Mouse (Mus musculus) cerebellum, adult 2 months (tissue): Measurements from ENCODE around the gene Mfap1a.

Experiments
- CTCF ChIP-seq: fragments of 200-500 bp; IDR thresholded peaks from 2 replicates; pipeline ENCODE4 v1.5.1; 2011; ENCODE audit warnings: low read depth, mild to moderate bottlenecking, control low read depth, low read length, moderate library complexity, borderline replicate concordance; ENCODE audit not compliant: insufficient read depth
- POLR2A ChIP-seq: fragments of 200-500 bp; IDR thresholded peaks from 2 replicates; pipeline ENCODE4 v1.6.1; 2011; ENCODE audit warnings: low read length, control low read depth, borderline replicate concordance; ENCODE audit not compliant: insufficient read depth

DNA sequence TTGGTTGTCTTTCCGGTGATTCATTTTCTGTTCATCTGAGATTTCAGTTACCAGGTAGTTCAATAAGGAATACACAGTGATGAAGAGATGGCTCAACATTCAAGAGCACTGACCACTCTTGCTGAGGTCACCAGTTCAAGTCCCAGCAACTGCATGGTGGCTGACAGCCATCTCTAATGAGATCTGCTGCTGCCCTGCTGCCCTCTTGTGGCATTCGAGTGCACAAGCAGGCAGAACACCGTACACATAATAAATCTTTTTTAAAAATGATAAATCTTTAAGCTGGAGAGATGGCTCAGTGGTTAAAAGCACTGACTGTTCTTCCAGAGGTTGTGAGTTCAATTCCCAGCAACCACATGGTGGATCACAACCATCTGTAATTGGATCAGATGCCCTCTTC lies 26.0 kb downstream of the Mfap1a start:
- peak; percentile 28; the same call in 1 of the 2 replicates for TF ChIP-seq CTCF
- TF ChIP-seq POLR2A: no peak
